Mouse (Mus musculus) liver, postnatal 0 days (tissue): ENCODE measurements around the gene Slc25a53. TPM values are rescaled to one million over a fixed set of nuclear protein-coding genes. Genes with fewer than 3 reads are reported as not detected.
A peak's percentile ranks its signal among the peaks of the same experiment; 100 is the strongest.

Experiments used
- ATAC-seq: fragments of 200-750 bp; cut with Nextera tagmentation; 2 replicates; pipeline ENCODE4 v1.8.0; 2017; ENCODE audit warnings: mild to moderate bottlenecking, moderate library complexity
- DNase-seq: peaks from one replicate; pipeline ENCODE4 v3.0.0-alpha.2; 2016
- H3K27ac ChIP-seq: fragments of 300-500 bp; sonication (generic); 2 replicates; pipeline ENCODE4 v1.5.1; 2014; ENCODE audit warnings: antibody characterized with exemption, moderate library complexity, mild to moderate bottlenecking, low read depth
- H3K27me3 ChIP-seq: fragments of 300-500 bp; sonication (generic); 2 replicates; pipeline ENCODE4 v1.6.1; 2014; ENCODE audit warnings: low read length, control low read depth, mixed read lengths; ENCODE audit not compliant: insufficient read depth
- H3K36me3 ChIP-seq: fragments of 300-500 bp; sonication (generic); replicated peaks from 2 replicates; pipeline ENCODE4 v1.6.1; 2014; ENCODE audit warnings: mild to moderate bottlenecking, control low read depth, low read length, moderate library complexity, mixed read lengths; ENCODE audit not compliant: insufficient read depth
- H3K4me1 ChIP-seq: fragments of 300-500 bp; sonication (generic); 2 replicates; pipeline ENCODE4 v1.6.1; 2014; ENCODE audit warnings: antibody characterized with exemption, mild to moderate bottlenecking, control low read depth; ENCODE audit not compliant: insufficient read depth
- H3K4me2 ChIP-seq: fragments of 300-500 bp; sonication (generic); 2 replicates; pipeline ENCODE4 v1.6.1; 2014; ENCODE audit warnings: low read depth, mild to moderate bottlenecking, low read length, moderate library complexity, mixed read lengths
- H3K4me3 ChIP-seq: fragments of 300-500 bp; sonication (generic); 2 replicates; pipeline ENCODE4 v1.5.1; 2014; ENCODE audit warnings: low read depth, low read length
- H3K9ac ChIP-seq: fragments of 300-500 bp; sonication (generic); replicated peaks from 2 replicates; pipeline ENCODE4 v1.6.1; 2014; ENCODE audit warnings: mild to moderate bottlenecking, moderate library complexity
- H3K9me3 ChIP-seq: fragments of 300-500 bp; sonication (generic); 2 replicates; pipeline ENCODE4 v1.6.1; 2016; ENCODE audit warnings: mild to moderate bottlenecking, control low read depth, low read length, mixed read lengths
- CTCF ChIP-seq: sonication (generic); IDR thresholded peaks from 2 replicates; pipeline ENCODE4 v1.5.1; 2016; ENCODE audit warnings: antibody characterized with exemption, low read depth
- EP300 ChIP-seq: IDR thresholded peaks from 2 replicates; pipeline ENCODE4 v1.6.1; 2016; ENCODE audit warnings: antibody characterized with exemption, low read depth, mild to moderate bottlenecking
- WGBS: fragments of 180-500 bp; shearing (Covaris S2); extraction: QIAGEN DNeasy Blood & Tissue Kit; methylation state at CpG from one replicate; pipeline ENCODE4 v1.1.7; 2014; ENCODE audit not compliant: insufficient replicate concordance; 5-methylcytosine and 5-hydroxymethylcytosine counted together
- polyA plus RNA-seq: library from polyadenylated mRNA; unstranded; fragments of >200 nt; fragmentation: Nextera tagmentation; extraction: Ambion mirVana; gene quantifications from 2 replicates; pipeline ENCODE4 v1.2.1, GENCODE M21; 2015

The Slc25a53 gene
- polyA plus RNA-seq, 1 experiment from 2014 or later, result 2.0 TPM

- H3K36me3 ChIP-seq, result no peaks in the 10 kb centered on the region
- TF ChIP-seq EP300, result no peak
- TF ChIP-seq CTCF, result no peak
- H3K9me3 ChIP-seq, result no peaks in the 10 kb centered on the region
- WGBS, result 58% methylated on average over 2 of the region's 2 CpGs
- H3K9ac ChIP-seq, result no peak overlapping the region
- no peaks in the 10 kb centered on the region for H3K4me1 ChIP-seq
- H3K4me3 ChIP-seq, result no peak overlapping the region
- peaks cover 17% of the 10 kb centered on the region for H3K27me3 ChIP-seq
- no peak overlapping the region for H3K4me2 ChIP-seq
- DNase-seq (no peak), ATAC-seq (no peak)
- no peak overlapping the region for H3K27ac ChIP-seq
These were observed 41.8 kb downstream of the Slc25a53 start for GRCm38 (mm10) chrX:136996256-136996655.

GRCm38 (mm10) chrX:136993641-136994040 lies 44.5 kb downstream of the Slc25a53 start:
- H3K9ac ChIP-seq, result no peak overlapping the region
- no peak overlapping the region for H3K27ac ChIP-seq
- H3K27me3 ChIP-seq, result peaks cover 20% of the 10 kb centered on the region
- H3K36me3 ChIP-seq, result no peaks in the 10 kb centered on the region
- ATAC-seq (no peak), DNase-seq (no peak)
- TF ChIP-seq EP300 (no peak), CTCF (no peak)
- WGBS, result 53% methylated on average over 14 of the region's 14 CpGs
- H3K4me1 ChIP-seq, result no peaks in the 10 kb centered on the region
- no peaks in the 10 kb centered on the region for H3K9me3 ChIP-seq
- no peak overlapping the region for H3K4me3 ChIP-seq
- no peak overlapping the region for H3K4me2 ChIP-seq

GRCm38 (mm10) chrX:136992978-136993547 lies 45.0 kb downstream of the Slc25a53 start, which contains the start of gene Zcchc18:
Zcchc18 (plus strand) TSS chrX:136993155.
- peak within 1 kb of the TSS; percentile 26 for H3K4me3 ChIP-seq

GRCm38 (mm10) chrX:136992191-136992965 lies 45.7 kb downstream of the Slc25a53 start:
- Histone ChIP-seq H3K4me1 (no peaks in the 10 kb centered on the region), H3K36me3 (no peaks in the 10 kb centered on the region), H3K4me2 (peak overlapping the region; percentile 47), H3K27ac (no peak overlapping the region), H3K9ac (no peak overlapping the region), H3K4me3 (peak overlapping the region; percentile 26), H3K9me3 (no peaks in the 10 kb centered on the region), H3K27me3 (peaks cover 20% of the 10 kb centered on the region)
- ATAC-seq, result no peak
- DNase-seq, result no peak
- 28% methylated on average over 19 of the region's 19 CpGs for WGBS
- TF ChIP-seq EP300, result no peak
- TF ChIP-seq CTCF, result no peak

More at GRCm38 (mm10) chrX:136992978-136993547, 45.0 kb downstream of the Slc25a53 start, which contains the start of gene Zcchc18:
- TF ChIP-seq EP300, result no peak
- TF ChIP-seq CTCF, result no peak
- 0 out of 2 replicates have a peak, but pooled peaks have one; percentile 33 for ATAC-seq
- H3K4me2 ChIP-seq, result peak within 1 kb of the TSS; percentile 47
- no peak within 1 kb of the TSS for H3K9ac ChIP-seq
- H3K4me1 ChIP-seq, result no peaks in the 10 kb centered on the region
- peak; percentile 18 for DNase-seq
- H3K27me3 ChIP-seq, result peaks cover 20% of the 10 kb centered on the region
- 17% methylated on average over 24 of the region's 26 CpGs for WGBS
- no peak within 1 kb of the TSS for H3K27ac ChIP-seq
- H3K9me3 ChIP-seq, result no peaks in the 10 kb centered on the region
- no peaks in the 10 kb centered on the region for H3K36me3 ChIP-seq

- no peaks in the 10 kb centered on the region for H3K4me1 ChIP-seq
- TF ChIP-seq CTCF, result no peak
- TF ChIP-seq EP300, result no peak
- H3K9me3 ChIP-seq, result no peaks in the 10 kb centered on the region
- H3K27me3 ChIP-seq, result peaks cover 20% of the 10 kb centered on the region
- ATAC-seq (no peak), DNase-seq (no peak)
- H3K4me2 ChIP-seq, result no peak overlapping the region
- no peak overlapping the region for H3K27ac ChIP-seq
- 72% methylated on average over 2 of the region's 2 CpGs for WGBS
- no peaks in the 10 kb centered on the region for H3K36me3 ChIP-seq
- no peak overlapping the region for H3K4me3 ChIP-seq
- no peak overlapping the region for H3K9ac ChIP-seq
These were observed 46.8 kb downstream of the Slc25a53 start for GRCm38 (mm10) chrX:136991274-136991673.

- DNase-seq (no peak), ATAC-seq (peak; percentile 44)
- no peak overlapping the region for H3K4me2 ChIP-seq
- H3K4me3 ChIP-seq, result no peak overlapping the region
- H3K9me3 ChIP-seq, result no peaks in the 10 kb centered on the region
- H3K36me3 ChIP-seq, result no peaks in the 10 kb centered on the region
- H3K27ac ChIP-seq, result no peak overlapping the region
- TF ChIP-seq EP300, result no peak
- no peak for TF ChIP-seq CTCF
- H3K4me1 ChIP-seq, result no peaks in the 10 kb centered on the region
- H3K27me3 ChIP-seq, result 0 out of 2 replicates have a peak, but pooled peaks cover 1% of the 10 kb centered on the region
- no peak overlapping the region for H3K9ac ChIP-seq
These were observed 52.1 kb downstream of the Slc25a53 start for GRCm38 (mm10) chrX:136986039-136986438.
